Mouse (Mus musculus): ENCODE data around the gene Sik3. TPM values are rescaled to one million over a fixed set of nuclear protein-coding genes. Genes with fewer than 3 reads are reported as not detected.

Gene Sik3
- polyA plus RNA-seq, 1 experiment from 2014 or later = 9.6 TPM

DNA sequence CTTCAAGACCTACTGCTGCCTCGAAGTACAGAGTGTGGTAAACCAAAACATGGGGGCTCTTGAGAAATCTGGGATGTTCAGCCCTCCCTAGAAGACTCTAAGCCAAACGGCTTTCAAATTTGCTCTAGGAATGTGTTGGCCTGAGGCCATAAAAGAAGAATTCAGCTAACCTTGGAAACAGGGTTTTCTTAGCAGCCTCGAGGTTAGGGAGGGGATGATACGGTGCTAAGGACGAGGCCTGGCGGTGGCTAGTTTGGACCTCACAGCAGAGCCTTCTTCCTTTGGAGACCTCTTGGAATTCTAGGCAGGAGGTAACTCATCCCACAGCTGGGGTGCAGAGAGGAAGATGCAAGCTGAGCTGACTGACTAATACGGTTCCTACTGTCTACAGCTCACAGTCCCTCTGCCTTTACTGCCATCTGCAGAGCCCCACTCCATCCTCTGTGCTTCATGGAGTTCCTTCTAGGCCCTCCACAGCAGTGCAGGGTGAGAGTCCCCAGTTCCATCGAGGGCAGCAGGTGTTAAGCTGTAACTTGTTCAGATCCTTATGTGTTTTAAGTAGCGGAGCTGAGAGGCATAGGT, 22.8 kb downstream of the Sik3 start:
- no peak for DNase-seq (ENCODE audit: low spot score)
- H3K9ac ChIP-seq (ENCODE audit: low read length) = no peak overlapping the region
- H3K27me3 ChIP-seq (replicated peaks; ENCODE audit: control insufficient read depth, insufficient read depth, low read length) = no peaks in the 10 kb centered on the region
- H3K9me3 ChIP-seq (ENCODE audit: control insufficient read depth, low read length) = no peaks in the 10 kb centered on the region
- H3K4me3 ChIP-seq (ENCODE audit: low read depth, low read length) = no peak overlapping the region
- no peak for ATAC-seq (replicated peaks; ENCODE audit: low FRiP score, low TSS enrichment, low read depth)
- H3K4me2 ChIP-seq (ENCODE audit: low read length) = no peak overlapping the region
- H3K27ac ChIP-seq (ENCODE audit: low read depth) = 0 out of 2 replicates have a peak overlapping the region, but pooled peaks have one; percentile 27
- 44% methylated on average over 9 of the region's 9 CpGs for WGBS
- peaks cover 20% of the 10 kb centered on the region for H3K4me1 ChIP-seq (replicated peaks; ENCODE audit: control insufficient read depth, insufficient read depth, low read length)
- H3K36me3 ChIP-seq (ENCODE audit: control insufficient read depth, insufficient read depth, low read length) = no peaks in the 10 kb centered on the region

DNA sequence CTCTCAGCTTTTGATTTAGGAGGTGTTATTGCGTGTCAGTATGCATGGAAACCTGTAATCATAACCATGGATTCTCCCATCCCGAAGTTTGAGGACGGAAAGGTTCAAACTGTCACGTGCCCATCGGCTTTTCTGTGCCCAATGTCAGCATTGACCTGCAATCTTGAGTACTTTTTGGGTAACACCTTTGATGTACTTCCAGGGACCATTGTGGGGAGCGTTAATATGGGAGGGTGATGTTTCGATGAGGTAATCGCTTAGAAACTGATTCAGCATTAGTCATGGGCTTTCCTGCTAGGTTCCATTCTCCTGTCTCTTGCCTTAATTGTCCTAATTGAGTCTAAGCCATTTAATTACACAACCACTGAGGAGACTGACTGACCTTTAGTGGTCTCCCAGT, 24.3 kb downstream of the Sik3 start:
- H3K4me3 ChIP-seq (ENCODE audit: low read depth, low read length) = no peak overlapping the region
- WGBS = 95% methylated on average over 8 of the region's 8 CpGs
- H3K4me2 ChIP-seq (ENCODE audit: low read length) = no peak overlapping the region
- H3K27me3 ChIP-seq (replicated peaks; ENCODE audit: control insufficient read depth, insufficient read depth, low read length) = no peaks in the 10 kb centered on the region
- no peak for DNase-seq (ENCODE audit: low spot score)
- H3K27ac ChIP-seq (ENCODE audit: low read depth) = no peak overlapping the region
- H3K36me3 ChIP-seq (ENCODE audit: control insufficient read depth, insufficient read depth, low read length) = no peaks in the 10 kb centered on the region
- no peaks in the 10 kb centered on the region for H3K9me3 ChIP-seq (ENCODE audit: control insufficient read depth, low read length)
- no peak for ATAC-seq (replicated peaks; ENCODE audit: low FRiP score, low TSS enrichment, low read depth)
- H3K9ac ChIP-seq (ENCODE audit: low read length) = no peak overlapping the region
- H3K4me1 ChIP-seq (replicated peaks; ENCODE audit: control insufficient read depth, insufficient read depth, low read length) = peaks cover 16% of the 10 kb centered on the region

DNA sequence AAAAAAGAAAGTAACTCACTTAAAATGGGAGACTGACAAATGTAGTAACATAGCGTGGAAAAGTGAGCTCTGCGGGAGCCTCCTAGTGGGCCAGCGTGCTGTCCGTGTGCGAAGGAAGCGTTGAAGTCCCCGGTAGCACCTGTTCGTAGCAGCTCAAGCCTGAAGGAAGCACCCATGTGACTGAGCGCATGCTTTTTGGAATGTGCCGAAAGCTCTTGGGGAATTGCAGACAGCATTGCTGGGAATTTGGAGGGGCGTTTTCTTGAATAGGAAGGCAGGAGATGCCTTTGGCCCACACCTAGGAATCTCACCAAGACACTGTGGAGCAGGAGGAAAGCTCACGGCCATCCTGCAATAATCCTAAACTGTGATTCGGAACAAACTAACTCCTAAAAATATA, 26.2 kb downstream of the Sik3 start:
- Histone ChIP-seq H3K4me3 (ENCODE audit: low read depth, low read length) (no peak overlapping the region), H3K36me3 (ENCODE audit: control insufficient read depth, insufficient read depth, low read length) (no peaks in the 10 kb centered on the region), H3K9me3 (ENCODE audit: control insufficient read depth, low read length) (no peaks in the 10 kb centered on the region), H3K27me3 (replicated peaks; ENCODE audit: control insufficient read depth, insufficient read depth, low read length) (no peaks in the 10 kb centered on the region), H3K27ac (ENCODE audit: low read depth) (no peak overlapping the region), H3K4me1 (replicated peaks; ENCODE audit: control insufficient read depth, insufficient read depth, low read length) (peaks cover 7% of the 10 kb centered on the region), H3K4me2 (ENCODE audit: low read length) (no peak overlapping the region), H3K9ac (ENCODE audit: low read length) (no peak overlapping the region)
- ATAC-seq (replicated peaks; ENCODE audit: low FRiP score, low TSS enrichment, low read depth) (no peak), DNase-seq (ENCODE audit: low spot score) (no peak)
- 94% methylated on average over 13 of the region's 13 CpGs for WGBS

DNA sequence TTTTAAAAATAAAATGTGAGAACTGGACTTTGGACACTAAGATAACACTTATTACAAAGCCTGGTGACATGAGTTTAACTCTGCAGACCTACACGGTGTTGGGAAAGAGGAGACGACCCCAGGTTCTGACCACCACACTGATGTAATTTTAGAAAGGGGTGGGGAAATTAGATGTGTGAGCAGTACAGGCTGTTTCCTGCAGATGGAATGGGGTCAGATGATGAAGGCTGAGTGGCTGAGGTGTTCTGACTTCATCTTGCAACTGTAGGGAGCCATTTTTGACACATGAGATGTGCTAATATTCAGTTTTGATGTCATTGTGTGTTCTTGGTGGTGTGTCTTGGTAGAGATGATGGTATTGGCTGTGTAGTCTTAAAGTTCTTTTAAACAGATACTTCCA, 28.6 kb downstream of the Sik3 start:
- no peaks in the 10 kb centered on the region for H3K36me3 ChIP-seq (ENCODE audit: control insufficient read depth, insufficient read depth, low read length)
- H3K9me3 ChIP-seq (ENCODE audit: control insufficient read depth, low read length) = no peaks in the 10 kb centered on the region
- no peak overlapping the region for H3K27ac ChIP-seq (ENCODE audit: low read depth)
- WGBS = 82% methylated on average over 2 of the region's 2 CpGs
- no peak overlapping the region for H3K9ac ChIP-seq (ENCODE audit: low read length)
- H3K4me2 ChIP-seq (ENCODE audit: low read length) = no peak overlapping the region
- DNase-seq (ENCODE audit: low spot score) (no peak), ATAC-seq (replicated peaks; ENCODE audit: low FRiP score, low TSS enrichment, low read depth) (no peak)
- no peaks in the 10 kb centered on the region for H3K27me3 ChIP-seq (replicated peaks; ENCODE audit: control insufficient read depth, insufficient read depth, low read length)
- no peak overlapping the region for H3K4me3 ChIP-seq (ENCODE audit: low read depth, low read length)
- H3K4me1 ChIP-seq (replicated peaks; ENCODE audit: control insufficient read depth, insufficient read depth, low read length) = no peaks in the 10 kb centered on the region

DNA sequence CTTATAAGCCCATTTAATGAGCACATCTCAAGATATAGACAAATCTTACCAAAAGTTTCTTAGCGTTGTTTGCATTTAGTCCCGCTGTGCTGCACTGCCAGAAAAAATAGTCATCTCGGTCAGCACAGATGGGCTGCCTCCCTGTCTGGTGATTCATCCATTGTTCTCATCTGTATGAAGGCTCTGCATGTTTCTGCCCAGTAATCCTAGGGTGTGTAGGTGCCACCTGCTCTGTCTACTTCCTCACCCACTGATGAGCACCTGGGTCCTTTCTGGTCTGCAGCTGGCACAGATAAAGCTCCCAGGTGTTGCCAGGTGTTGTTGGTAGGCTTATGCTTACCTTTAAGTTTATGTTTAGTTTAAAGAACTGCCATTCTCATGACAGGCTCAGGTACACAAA, 29.8 kb downstream of the Sik3 start:
- H3K9ac ChIP-seq (ENCODE audit: low read length) = no peak overlapping the region
- ATAC-seq (replicated peaks; ENCODE audit: low FRiP score, low TSS enrichment, low read depth) (no peak), DNase-seq (ENCODE audit: low spot score) (no peak)
- no peaks in the 10 kb centered on the region for H3K36me3 ChIP-seq (ENCODE audit: control insufficient read depth, insufficient read depth, low read length)
- H3K4me3 ChIP-seq (ENCODE audit: low read depth, low read length) = no peak overlapping the region
- H3K27me3 ChIP-seq (replicated peaks; ENCODE audit: control insufficient read depth, insufficient read depth, low read length) = no peaks in the 10 kb centered on the region
- H3K9me3 ChIP-seq (ENCODE audit: control insufficient read depth, low read length) = no peaks in the 10 kb centered on the region
- no peak overlapping the region for H3K27ac ChIP-seq (ENCODE audit: low read depth)
- WGBS = 74% methylated on average over 3 of the region's 3 CpGs
- H3K4me1 ChIP-seq (replicated peaks; ENCODE audit: control insufficient read depth, insufficient read depth, low read length) = no peaks in the 10 kb centered on the region
- H3K4me2 ChIP-seq (ENCODE audit: low read length) = no peak overlapping the region

DNA sequence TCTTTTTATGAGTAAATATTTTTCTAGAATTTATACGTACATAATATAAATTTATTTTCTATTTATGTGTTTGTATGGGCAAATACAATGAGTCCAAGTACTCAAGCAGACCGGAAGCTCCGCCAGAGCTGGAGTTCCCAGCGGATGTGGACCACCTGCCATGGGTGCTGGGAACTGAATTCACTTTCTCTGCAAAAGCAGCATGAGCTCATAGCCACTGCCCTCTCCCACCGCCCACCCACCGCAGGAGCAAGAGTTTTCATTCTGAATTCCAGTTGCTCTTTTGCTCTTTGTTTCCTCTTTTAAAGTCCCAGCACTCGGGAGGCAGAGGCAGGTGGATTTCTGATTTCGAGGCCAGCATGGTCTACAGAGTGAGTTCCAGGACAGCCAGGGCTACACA, 31.0 kb downstream of the Sik3 start:
- ATAC-seq (replicated peaks; ENCODE audit: low FRiP score, low TSS enrichment, low read depth) (no peak), DNase-seq (ENCODE audit: low spot score) (no peak)
- Histone ChIP-seq H3K27ac (ENCODE audit: low read depth) (no peak overlapping the region), H3K4me1 (replicated peaks; ENCODE audit: control insufficient read depth, insufficient read depth, low read length) (peaks cover 4% of the 10 kb centered on the region; the same call in 1 of the 2 replicates), H3K4me2 (ENCODE audit: low read length) (no peak overlapping the region), H3K9me3 (ENCODE audit: control insufficient read depth, low read length) (no peaks in the 10 kb centered on the region), H3K36me3 (ENCODE audit: control insufficient read depth, insufficient read depth, low read length) (no peaks in the 10 kb centered on the region), H3K9ac (ENCODE audit: low read length) (no peak overlapping the region), H3K27me3 (replicated peaks; ENCODE audit: control insufficient read depth, insufficient read depth, low read length) (no peaks in the 10 kb centered on the region), H3K4me3 (ENCODE audit: low read depth, low read length) (no peak overlapping the region)
- WGBS = 89% methylated on average over 8 of the region's 8 CpGs

DNA sequence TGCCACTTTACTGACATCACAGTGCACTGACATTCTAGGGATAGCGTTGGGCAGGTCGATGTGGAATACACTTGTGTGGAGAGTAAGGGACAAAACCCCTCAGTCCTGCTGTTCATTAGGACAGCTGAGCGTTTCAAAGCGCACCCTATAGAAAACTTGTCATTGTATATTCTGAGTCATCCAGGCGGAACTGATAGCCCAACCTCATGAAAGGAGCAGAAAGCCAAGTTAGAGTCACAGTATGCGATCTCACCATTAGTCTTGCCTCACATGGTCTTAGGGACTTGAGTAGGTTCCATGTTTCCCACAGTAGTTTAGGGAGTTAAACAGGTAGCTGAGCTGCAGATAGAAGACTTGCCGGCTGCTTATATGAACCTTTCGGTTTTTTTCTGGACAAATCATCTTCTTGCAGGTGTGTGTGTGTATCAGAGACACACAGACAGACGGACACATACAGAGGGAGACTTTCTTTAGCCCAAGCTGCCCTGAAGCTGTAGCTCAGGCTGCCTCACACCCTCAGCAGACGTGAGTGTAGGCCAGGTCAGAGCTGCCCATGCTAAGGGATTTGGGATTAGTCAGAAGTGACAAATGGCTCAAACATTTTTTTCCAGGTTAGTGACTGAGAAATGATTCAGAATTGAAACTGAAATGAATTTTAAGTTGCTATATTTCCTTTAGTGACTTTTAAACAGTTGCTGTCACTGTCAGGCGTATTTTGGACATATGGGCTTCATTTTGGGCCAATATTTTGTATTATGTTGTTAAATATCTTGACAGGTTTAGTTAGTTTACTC, 34.3 kb downstream of the Sik3 start:
- Histone ChIP-seq H3K9ac (ENCODE audit: low read length) (no peak overlapping the region), H3K27ac (ENCODE audit: low read depth) (no peak overlapping the region), H3K9me3 (ENCODE audit: control insufficient read depth, low read length) (no peaks in the 10 kb centered on the region), H3K4me3 (ENCODE audit: low read depth, low read length) (no peak overlapping the region), H3K4me2 (ENCODE audit: low read length) (no peak overlapping the region), H3K27me3 (replicated peaks; ENCODE audit: control insufficient read depth, insufficient read depth, low read length) (no peaks in the 10 kb centered on the region), H3K36me3 (ENCODE audit: control insufficient read depth, insufficient read depth, low read length) (no peaks in the 10 kb centered on the region), H3K4me1 (replicated peaks; ENCODE audit: control insufficient read depth, insufficient read depth, low read length) (peaks cover 13% of the 10 kb centered on the region; the same call in 1 of the 2 replicates)
- DNase-seq (ENCODE audit: low spot score) = no peak
- 89% methylated on average over 11 of the region's 11 CpGs for WGBS
- no peak for ATAC-seq (replicated peaks; ENCODE audit: low FRiP score, low TSS enrichment, low read depth)

DNA sequence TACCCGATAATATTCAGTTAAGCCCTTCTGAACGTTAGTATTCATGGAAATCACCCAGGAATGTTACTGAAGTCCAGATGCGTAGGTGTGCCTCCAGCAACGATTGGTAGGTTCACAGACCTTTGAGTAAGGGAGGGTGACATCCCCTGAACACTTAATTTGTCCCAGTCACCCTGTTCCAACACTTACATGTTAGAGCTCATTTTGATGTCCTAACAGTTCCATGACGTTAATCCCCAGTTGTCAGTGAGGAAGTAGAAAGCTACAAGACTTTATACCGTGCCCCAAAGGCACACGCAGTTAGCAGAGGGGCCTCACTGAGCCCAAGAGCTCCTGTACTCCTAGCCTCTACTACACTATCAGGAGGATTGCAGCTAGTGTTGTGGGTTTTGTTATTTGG, 36.9 kb downstream of the Sik3 start:
- H3K9me3 ChIP-seq (ENCODE audit: control insufficient read depth, low read length) = no peaks in the 10 kb centered on the region
- DNase-seq (ENCODE audit: low spot score) = no peak
- no peak overlapping the region for H3K4me3 ChIP-seq (ENCODE audit: low read depth, low read length)
- peaks cover 13% of the 10 kb centered on the region; the same call in 1 of the 2 replicates for H3K4me1 ChIP-seq (replicated peaks; ENCODE audit: control insufficient read depth, insufficient read depth, low read length)
- H3K36me3 ChIP-seq (ENCODE audit: control insufficient read depth, insufficient read depth, low read length) = no peaks in the 10 kb centered on the region
- H3K4me2 ChIP-seq (ENCODE audit: low read length) = no peak overlapping the region
- WGBS = 70% methylated on average over 7 of the region's 7 CpGs
- H3K27ac ChIP-seq (ENCODE audit: low read depth) = no peak overlapping the region
- H3K27me3 ChIP-seq (replicated peaks; ENCODE audit: control insufficient read depth, insufficient read depth, low read length) = no peaks in the 10 kb centered on the region
- no peak for ATAC-seq (replicated peaks; ENCODE audit: low FRiP score, low TSS enrichment, low read depth)
- no peak overlapping the region for H3K9ac ChIP-seq (ENCODE audit: low read length)

DNA sequence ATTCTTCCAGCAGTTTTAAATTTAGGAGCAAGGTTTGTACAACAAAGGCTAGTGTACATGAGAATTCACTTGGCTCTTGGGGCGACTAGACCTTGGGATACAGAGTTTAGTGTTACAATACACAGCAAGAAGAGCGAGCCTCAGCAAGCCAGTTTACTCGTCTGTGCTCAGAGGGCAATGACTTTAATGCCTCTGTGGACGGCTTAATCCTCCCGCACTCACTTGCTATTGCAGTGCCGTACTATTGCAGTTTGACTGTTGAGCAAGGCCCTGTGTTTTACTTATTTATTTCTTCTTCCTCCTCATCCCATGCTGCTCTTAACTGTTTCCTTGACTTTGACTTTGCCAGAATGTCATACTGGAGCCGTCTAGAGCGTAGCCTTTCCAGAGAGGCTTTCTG, 37.6 kb downstream of the Sik3 start:
- Histone ChIP-seq H3K4me3 (ENCODE audit: low read depth, low read length) (no peak overlapping the region), H3K4me1 (replicated peaks; ENCODE audit: control insufficient read depth, insufficient read depth, low read length) (peaks cover 16% of the 10 kb centered on the region; the same call in 1 of the 2 replicates), H3K27ac (ENCODE audit: low read depth) (no peak overlapping the region), H3K9me3 (ENCODE audit: control insufficient read depth, low read length) (no peaks in the 10 kb centered on the region), H3K36me3 (ENCODE audit: control insufficient read depth, insufficient read depth, low read length) (no peaks in the 10 kb centered on the region), H3K9ac (ENCODE audit: low read length) (no peak overlapping the region), H3K27me3 (replicated peaks; ENCODE audit: control insufficient read depth, insufficient read depth, low read length) (no peaks in the 10 kb centered on the region), H3K4me2 (ENCODE audit: low read length) (no peak overlapping the region)
- WGBS = 82% methylated on average over 8 of the region's 8 CpGs
- DNase-seq (ENCODE audit: low spot score) (no peak), ATAC-seq (replicated peaks; ENCODE audit: low FRiP score, low TSS enrichment, low read depth) (no peak)

Data from intestine, embryonic 14.5 days (tissue).